Comparison of ENCODE assay signal across 8 mouse cellular contexts in genomic region chr2:178264389-178264788, GRCm38 (mm10).
DNase-seq lines count a peak whose midpoint lies in the region; TF ChIP-seq lines count a peak whose summit lies in the region.

No protein-coding gene starts in this region.

- WGBS in embryonic facial prominence, embryonic 10.5 days, result 7% methylated on average over 8 of the region's 8 CpGs
- 5% methylated on average over 8 of the region's 8 CpGs for WGBS in small intestine, adult 2 months

- no peak overlapping the region for H3K4me3 ChIP-seq in embryonic facial prominence, embryonic 10.5 days
- H3K4me3 ChIP-seq in small intestine, adult 2 months (ENCODE audit: low read depth, low read length), result no peak overlapping the region

- H3K36me3 ChIP-seq in embryonic facial prominence, embryonic 10.5 days (replicated peaks), result no peaks in the 10 kb centered on the region
- H3K36me3 ChIP-seq in small intestine, adult 2 months (ENCODE audit: control insufficient read depth, insufficient read depth, low read length), result no peaks in the 10 kb centered on the region

- intact Hi-C loops in left cerebral cortex, postnatal 14 days (cut with DNase I), result loop anchor here (5.0 kb wide), 2 partner anchors 42 to 57 kb away; no protein-coding TSS in a partner anchor

- H3K27ac ChIP-seq in embryonic facial prominence, embryonic 10.5 days (replicated peaks), result no peak overlapping the region; the same call in 1 of the 2 replicates
- no peak overlapping the region for H3K27ac ChIP-seq in small intestine, adult 2 months (ENCODE audit: insufficient read depth, low read depth, low read length)

- no peaks in the 10 kb centered on the region for H3K9me3 ChIP-seq in embryonic facial prominence, embryonic 10.5 days

- peaks cover 8% of the 10 kb centered on the region for H3K27me3 ChIP-seq in embryonic facial prominence, embryonic 10.5 days (replicated peaks; ENCODE audit: low read depth, poor library complexity, severe bottlenecking)
- H3K27me3 ChIP-seq in small intestine, adult 2 months (ENCODE audit: control insufficient read depth, insufficient read depth, low read length), result no peaks in the 10 kb centered on the region

- peaks cover 10% of the 10 kb centered on the region for H3K4me1 ChIP-seq in embryonic facial prominence, embryonic 10.5 days
- no peaks in the 10 kb centered on the region for H3K4me1 ChIP-seq in small intestine, adult 2 months (ENCODE audit: control insufficient read depth, insufficient read depth, insufficient read length, low read length)

- TF ChIP-seq POLR2A in small intestine, adult 2 months (IDR thresholded peaks at IDR 0.05; ENCODE audit: low read depth, low read length), result no peak

- DNase-seq in ovary, postnatal 10 days (ENCODE audit: low spot score), result peak; percentile 46
- DNase-seq in ovary, adult 18-20 months (ENCODE audit: low spot score), result no peak
- DNase-seq in embryonic facial prominence, embryonic 10.5 days (ENCODE audit: low spot score), result peak; percentile 88
- peak; percentile 55 to 88 for DNase-seq in heart, adult 18-20 months
- DNase-seq in kidney, adult 11 months, result peak; percentile 16
- peak; percentile 92 to 93 for DNase-seq in left cerebral cortex, postnatal 14 days (ENCODE audit: low spot score in 2 of 2)
- peak; percentile 82 for DNase-seq in mesoderm, embryonic 11.5 days (ENCODE audit: low read depth, low spot score)

- TF ChIP-seq CTCF in small intestine, adult 2 months (IDR thresholded peaks at IDR 0.05; ENCODE audit: extremely low read depth, insufficient read length, insufficient replicate concordance, low read depth, low read length), result peak; percentile 65; the same call in 1 of the 2 replicates
